Mouse (Mus musculus) heart, postnatal 36 days (tissue): ENCODE data around the gene Chd2. TPM values are rescaled to one million over a fixed set of nuclear protein-coding genes. Genes with fewer than 3 reads are reported as not detected.

ENCODE experiments used
- DNase-seq, 2 experiments: peaks; one replicate each; pipeline ENCODE4 v3.0.0; 2021 to 2022
- intact Hi-C: fragments of 180-260 bp; cut with DNase I; formaldehyde crosslinking; loops from one replicate; pipeline ENCODE4 v1.15.1; 2025
- total RNA-seq, 2 experiments: library from RNA; stranded (reverse); gene quantifications; 2 replicates each; pipeline ENCODE4 v1.2.3; 2021

Gene Chd2
- total RNA-seq, 2 experiments from 2014 or later: 49.0 to 52.1 TPM

- DNase-seq: peak in 1 of 2 experiments; percentile 0
- intact Hi-C loops: no loop called here
Measured at GRCm38 (mm10) chr7:73542131-73542853, 662 bp upstream of the Chd2 start.

- intact Hi-C loops: loop anchor here (1.0 kb wide), 1 partner anchor 16 kb away; no protein-coding TSS in a partner anchor
- DNase-seq: no peak
Measured at GRCm38 (mm10) chr7:73541079-73541390, 595 bp downstream of the Chd2 start.

GRCm38 (mm10) chr7:73540202-73541078 lies 1.2 kb downstream of the Chd2 start:
- DNase-seq: peak in 1 of 2 experiments; percentile 29

GRCm38 (mm10) chr7:73539116-73539682 lies 2.4 kb downstream of the Chd2 start:
- intact Hi-C loops: no loop called here
- peak in 1 of 2 experiments; percentile 1 for DNase-seq

More at GRCm38 (mm10) chr7:73540202-73541078, 1.2 kb downstream of the Chd2 start:
- intact Hi-C loops: loop anchor here (1.0 kb wide), 1 partner anchor 17 kb away; no protein-coding TSS in a partner anchor

- intact Hi-C loops: loop anchor here (1.0 kb wide), 1 partner anchor 80 kb away; no protein-coding TSS in a partner anchor
- peak in 1 of 2 experiments; percentile 7 for DNase-seq
Measured at GRCm38 (mm10) chr7:73538424-73539079, 3.1 kb downstream of the Chd2 start.

- DNase-seq: peak; percentile 100
- intact Hi-C loops: loop anchor here (1.0 to 2.0 kb wide), 2 partner anchors 57 to 80 kb away; no protein-coding TSS in a partner anchor
Measured at GRCm38 (mm10) chr7:73537634-73538423, 3.8 kb downstream of the Chd2 start.

- DNase-seq: no peak
- intact Hi-C loops: loop anchor here (2.0 kb wide), 1 partner anchor 58 kb away; no protein-coding TSS in a partner anchor
Measured at GRCm38 (mm10) chr7:73537228-73537627, 4.4 kb downstream of the Chd2 start.

GRCm38 (mm10) chr7:73536579-73536978 lies 5.1 kb downstream of the Chd2 start:
- peak in 1 of 2 experiments; percentile 7 for DNase-seq
- intact Hi-C loops: loop anchor here (2.0 kb wide), 1 partner anchor 58 kb away; no protein-coding TSS in a partner anchor

- intact Hi-C loops: loop anchor here (1.0 to 2.0 kb wide), 2 partner anchors 12 to 59 kb away; no protein-coding TSS in a partner anchor
- peak in 1 of 2 experiments; percentile 19 for DNase-seq
Measured at GRCm38 (mm10) chr7:73535861-73536200, 5.8 kb downstream of the Chd2 start.

GRCm38 (mm10) chr7:73534937-73535860 lies 6.4 kb downstream of the Chd2 start:
- DNase-seq: peak in 1 of 2 experiments; percentile 18
- intact Hi-C loops: loop anchor here (1.0 kb wide), 1 partner anchor 11 kb away; no protein-coding TSS in a partner anchor

- peak in 1 of 2 experiments; percentile 48 for DNase-seq
- intact Hi-C loops: no loop called here
Measured at GRCm38 (mm10) chr7:73533457-73533856, 8.2 kb downstream of the Chd2 start.

- intact Hi-C loops: no loop called here
- DNase-seq: no peak
Measured at GRCm38 (mm10) chr7:73532916-73533315, 8.7 kb downstream of the Chd2 start.

- intact Hi-C loops: no loop called here
- DNase-seq: no peak
Measured at GRCm38 (mm10) chr7:73532139-73532538, 9.5 kb downstream of the Chd2 start.

- intact Hi-C loops: no loop called here
- peak in 1 of 2 experiments; percentile 29 for DNase-seq
Measured at GRCm38 (mm10) chr7:73531506-73532093, 10.0 kb downstream of the Chd2 start.

- no peak for DNase-seq
- intact Hi-C loops: no loop called here
Measured at GRCm38 (mm10) chr7:73530846-73531245, 10.8 kb downstream of the Chd2 start.

GRCm38 (mm10) chr7:73530164-73530563 lies 11.5 kb downstream of the Chd2 start:
- DNase-seq: no peak
- intact Hi-C loops: no loop called here

GRCm38 (mm10) chr7:73529261-73529660 lies 12.4 kb downstream of the Chd2 start:
- intact Hi-C loops: loop anchor here (10.0 kb wide), 1 partner anchor 216 kb away; the partner anchor contains the start of gene Fam174b
- DNase-seq: no peak
